Mouse (Mus musculus) hindbrain, embryonic 13.5 days (tissue): ENCODE results near the gene Galp. TPM values are rescaled to one million over a fixed set of nuclear protein-coding genes. Genes with fewer than 3 reads are reported as not detected.
"Not testable (repeated sequence)": the region's sequence is repeated elsewhere in the genome, so short reads cannot be mapped to it uniquely, and the experiment has no call there.

Experiments used
- ATAC-seq: fragments of 200-750 bp; cut with Nextera tagmentation; 2 replicates; pipeline ENCODE4 v1.8.0; 2017; ENCODE audit warnings: moderate TSS enrichment; ENCODE audit not compliant: low FRiP score
- H3K27ac ChIP-seq: fragments of 300-500 bp; sonication (generic); 2 replicates; pipeline ENCODE4 v1.5.1; 2015; ENCODE audit warnings: inconsistent platforms, mild to moderate bottlenecking, moderate library complexity
- H3K27me3 ChIP-seq: fragments of 300-500 bp; sonication (generic); 2 replicates; pipeline ENCODE4 v1.6.1; 2015; ENCODE audit warnings: mild to moderate bottlenecking, inconsistent platforms
- H3K36me3 ChIP-seq: fragments of 300-500 bp; sonication (generic); 2 replicates; pipeline ENCODE4 v1.6.1; 2015; ENCODE audit warnings: mild to moderate bottlenecking, inconsistent platforms
- H3K4me1 ChIP-seq: fragments of 300-500 bp; sonication (generic); replicated peaks from 2 replicates; pipeline ENCODE4 v1.6.1; 2015; ENCODE audit warnings: inconsistent platforms
- H3K4me2 ChIP-seq: fragments of 300-500 bp; sonication (generic); 2 replicates; pipeline ENCODE4 v1.6.1; 2015; ENCODE audit warnings: inconsistent platforms, mild to moderate bottlenecking, moderate library complexity
- H3K4me3 ChIP-seq: fragments of 300-500 bp; sonication (generic); 2 replicates; pipeline ENCODE4 v1.5.1; 2015; ENCODE audit warnings: mild to moderate bottlenecking, inconsistent platforms
- H3K9ac ChIP-seq: fragments of 300-500 bp; sonication (generic); 2 replicates; pipeline ENCODE4 v1.6.1; 2015; ENCODE audit warnings: mild to moderate bottlenecking, inconsistent platforms
- H3K9me3 ChIP-seq: fragments of 300-500 bp; sonication (generic); 2 replicates; pipeline ENCODE4 v1.6.1; 2016; ENCODE audit warnings: inconsistent platforms
- WGBS: fragments of 180-500 bp; shearing (Covaris S2); methylation state at CpG from one replicate; pipeline ENCODE4 v1.1.7; 2015; 5-methylcytosine and 5-hydroxymethylcytosine counted together
- polyA plus RNA-seq: library from polyadenylated mRNA; unstranded; fragments of >200 nt; fragmentation: Nextera tagmentation; extraction: Ambion mirVana; gene quantifications from 2 replicates; pipeline ENCODE4 v1.2.1, GENCODE M21; 2015

Galp gene
- polyA plus RNA-seq, 1 experiment from 2014 or later = not detected

DNA sequence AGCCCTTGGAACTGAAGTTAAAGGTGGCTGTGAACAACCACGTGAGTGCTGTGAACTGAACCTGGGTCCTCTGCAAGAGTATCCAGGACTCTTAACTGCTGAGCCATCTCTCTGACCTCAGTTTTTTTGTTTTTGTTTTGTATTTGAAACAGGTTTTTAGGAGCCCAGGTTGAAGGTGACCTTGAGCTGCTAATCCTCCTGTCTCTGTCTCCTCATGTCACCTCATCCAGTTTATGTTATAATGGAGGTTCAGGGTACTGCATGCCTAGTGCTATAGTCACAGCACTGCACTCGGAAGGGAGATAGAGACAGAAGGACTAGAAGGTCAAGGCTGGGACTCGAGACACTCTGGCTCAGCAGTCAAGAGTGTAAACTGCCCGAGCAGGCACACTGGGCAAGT, 34.7 kb upstream of the Galp start:
- 76% methylated on average over 4 of the region's 4 CpGs for WGBS
- Histone ChIP-seq H3K4me2 (no peak overlapping the region), H3K4me3 (no peak overlapping the region), H3K27ac (no peak overlapping the region), H3K9me3 (no peaks in the 10 kb centered on the region), H3K9ac (no peak overlapping the region), H3K36me3 (no peaks in the 10 kb centered on the region), H3K4me1 (no peaks in the 10 kb centered on the region), H3K27me3 (no peaks in the 10 kb centered on the region)
- no peak for ATAC-seq

DNA sequence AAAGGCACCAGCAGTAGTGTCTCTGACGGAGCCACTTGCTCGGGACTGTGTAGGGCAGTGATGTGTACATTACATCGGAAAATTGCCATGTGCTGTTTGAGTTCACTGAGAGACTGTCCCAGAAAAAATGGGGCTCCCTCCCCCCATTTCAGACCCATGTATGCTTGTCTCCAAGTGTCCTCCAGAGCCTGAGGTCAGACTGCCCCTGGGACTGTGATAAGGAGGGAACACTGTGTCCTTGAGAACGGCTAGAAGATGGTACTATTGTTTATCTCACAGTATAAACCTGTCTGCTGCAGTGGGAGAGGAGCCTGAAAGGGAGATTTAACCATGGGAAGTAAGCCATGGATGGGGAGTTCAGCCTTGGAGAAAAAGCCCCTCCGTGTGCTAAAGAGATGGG, 32.2 kb upstream of the Galp start:
- no peaks in the 10 kb centered on the region for H3K27me3 ChIP-seq
- no peak for ATAC-seq
- H3K9me3 ChIP-seq = no peaks in the 10 kb centered on the region
- H3K4me1 ChIP-seq = no peaks in the 10 kb centered on the region
- H3K4me2 ChIP-seq = no peak overlapping the region
- no peak overlapping the region for H3K9ac ChIP-seq
- no peak overlapping the region for H3K27ac ChIP-seq
- no peak overlapping the region for H3K4me3 ChIP-seq
- no peaks in the 10 kb centered on the region for H3K36me3 ChIP-seq
- 80% methylated on average over 5 of the region's 5 CpGs for WGBS

DNA sequence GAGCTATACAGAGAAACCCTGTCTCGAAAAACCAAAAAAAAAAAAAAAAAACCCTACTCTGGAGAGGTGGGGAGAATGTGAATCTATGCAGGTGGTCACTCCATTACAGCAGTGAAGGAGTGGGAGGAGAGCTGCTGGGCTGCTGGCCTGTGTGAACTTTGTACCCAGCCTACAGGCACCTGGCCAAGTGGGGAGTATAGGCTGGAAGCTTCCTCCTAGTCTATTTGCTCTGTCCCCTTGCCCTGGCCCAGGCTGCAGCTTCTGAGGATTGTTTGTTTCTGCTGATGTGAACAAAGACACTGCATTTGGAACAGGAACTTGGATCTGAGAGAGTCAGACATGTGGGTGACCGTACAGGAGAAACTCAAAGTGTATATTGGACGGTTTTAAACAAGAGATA, 27.5 kb upstream of the Galp start:
- Histone ChIP-seq H3K9ac (no peak overlapping the region), H3K9me3 (no peaks in the 10 kb centered on the region), H3K4me2 (no peak overlapping the region), H3K27ac (no peak overlapping the region), H3K27me3 (no peaks in the 10 kb centered on the region), H3K36me3 (no peaks in the 10 kb centered on the region), H3K4me3 (no peak overlapping the region), H3K4me1 (peaks cover 18% of the 10 kb centered on the region)
- 77% methylated on average over 3 of the region's 3 CpGs for WGBS
- no peak for ATAC-seq

DNA sequence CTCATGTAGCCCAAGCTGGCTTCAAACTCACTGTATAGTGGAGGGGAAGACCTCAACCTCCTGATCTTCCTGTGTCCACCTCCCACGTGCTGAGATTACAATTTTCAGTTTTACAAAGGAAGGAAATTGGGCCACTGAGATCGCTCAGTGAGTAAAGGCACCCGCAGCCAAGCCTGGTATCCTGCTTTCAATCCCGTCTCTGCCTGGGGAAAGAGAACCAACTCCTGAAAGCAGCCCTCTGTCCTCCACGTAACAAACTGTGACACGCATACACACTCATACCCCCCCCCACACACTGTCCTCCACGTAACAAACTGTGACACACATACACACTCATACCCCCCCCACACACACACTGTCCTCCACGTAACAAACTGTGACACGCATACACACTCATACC, 26.5 kb upstream of the Galp start:
- H3K4me2 ChIP-seq = no peak overlapping the region
- WGBS = 88% methylated on average over 9 of the region's 9 CpGs
- ATAC-seq = no peak
- no peak overlapping the region for H3K27ac ChIP-seq
- no peak overlapping the region for H3K4me3 ChIP-seq
- H3K4me1 ChIP-seq = peaks cover 18% of the 10 kb centered on the region
- H3K27me3 ChIP-seq = no peaks in the 10 kb centered on the region
- H3K36me3 ChIP-seq = peaks cover 5% of the 10 kb centered on the region; the same call in 1 of the 2 replicates
- H3K9ac ChIP-seq = no peak overlapping the region
- no peaks in the 10 kb centered on the region for H3K9me3 ChIP-seq

DNA sequence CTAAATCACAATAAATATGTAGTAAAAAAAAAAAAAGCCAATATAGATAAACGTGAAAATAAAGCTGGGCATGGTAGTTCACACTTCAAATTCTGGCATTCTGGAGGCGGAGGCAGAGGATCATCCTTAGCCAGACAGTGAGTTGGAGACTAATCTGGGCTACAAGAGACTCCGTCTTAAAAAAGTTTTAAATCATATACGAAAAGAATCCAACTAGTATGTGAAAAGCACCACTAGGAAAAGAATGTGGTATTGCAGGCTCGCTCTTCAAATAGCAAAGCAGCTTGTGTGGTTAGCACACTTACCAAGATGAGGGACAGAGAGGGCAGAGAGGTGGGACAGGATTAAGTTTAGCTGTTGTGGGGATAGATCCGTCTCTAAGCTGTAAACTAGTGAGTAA, 26.0 kb upstream of the Galp start:
- Histone ChIP-seq H3K4me2 (peak overlapping the region; percentile 75), H3K9me3 (no peaks in the 10 kb centered on the region), H3K36me3 (peaks cover 9% of the 10 kb centered on the region; the same call in 1 of the 2 replicates), H3K27ac (peak overlapping the region; percentile 91), H3K4me1 (peaks cover 18% of the 10 kb centered on the region), H3K4me3 (peak overlapping the region; percentile 69; the same call in 1 of the 2 replicates), H3K9ac (peak overlapping the region; percentile 69), H3K27me3 (no peaks in the 10 kb centered on the region)
- no peak for ATAC-seq
- 56% methylated on average over 6 of the region's 6 CpGs for WGBS

DNA sequence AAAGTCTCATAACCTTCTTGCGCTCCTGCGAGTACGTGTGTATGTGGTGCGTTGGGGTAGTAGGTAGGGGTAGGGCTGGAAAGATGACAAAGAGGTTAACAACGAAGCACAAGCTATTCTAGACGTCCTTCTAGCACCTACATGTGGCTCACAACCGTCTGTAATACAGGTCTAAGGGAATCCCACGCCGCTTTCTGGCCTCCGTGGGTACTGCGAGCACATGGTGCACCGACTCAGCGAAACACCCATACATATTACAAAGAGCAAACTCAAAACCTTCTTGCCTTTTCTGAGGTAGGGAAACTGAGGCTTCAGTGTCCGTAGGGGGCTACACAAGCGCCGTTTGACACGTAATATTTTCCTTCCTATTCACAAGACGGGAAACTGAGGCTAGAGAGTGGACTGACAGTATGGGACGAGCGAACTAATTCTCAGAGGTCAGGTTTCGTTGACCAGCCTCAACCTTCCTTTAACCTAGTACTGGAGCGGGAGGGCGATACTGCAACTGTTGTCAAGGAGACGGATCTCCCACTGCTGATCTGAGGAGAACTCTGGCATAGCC, 25.4 kb upstream of the Galp start:
- Histone ChIP-seq H3K27ac (peak overlapping the region; percentile 91), H3K9ac (peak overlapping the region; percentile 69), H3K27me3 (no peaks in the 10 kb centered on the region), H3K4me3 (peak overlapping the region; percentile 69), H3K9me3 (no peaks in the 10 kb centered on the region), H3K36me3 (peaks cover 11% of the 10 kb centered on the region; the same call in 1 of the 2 replicates), H3K4me1 (peaks cover 18% of the 10 kb centered on the region), H3K4me2 (peak overlapping the region; percentile 75)
- WGBS = 2% methylated on average over 24 of the region's 24 CpGs
- peak; percentile 44 for ATAC-seq

DNA sequence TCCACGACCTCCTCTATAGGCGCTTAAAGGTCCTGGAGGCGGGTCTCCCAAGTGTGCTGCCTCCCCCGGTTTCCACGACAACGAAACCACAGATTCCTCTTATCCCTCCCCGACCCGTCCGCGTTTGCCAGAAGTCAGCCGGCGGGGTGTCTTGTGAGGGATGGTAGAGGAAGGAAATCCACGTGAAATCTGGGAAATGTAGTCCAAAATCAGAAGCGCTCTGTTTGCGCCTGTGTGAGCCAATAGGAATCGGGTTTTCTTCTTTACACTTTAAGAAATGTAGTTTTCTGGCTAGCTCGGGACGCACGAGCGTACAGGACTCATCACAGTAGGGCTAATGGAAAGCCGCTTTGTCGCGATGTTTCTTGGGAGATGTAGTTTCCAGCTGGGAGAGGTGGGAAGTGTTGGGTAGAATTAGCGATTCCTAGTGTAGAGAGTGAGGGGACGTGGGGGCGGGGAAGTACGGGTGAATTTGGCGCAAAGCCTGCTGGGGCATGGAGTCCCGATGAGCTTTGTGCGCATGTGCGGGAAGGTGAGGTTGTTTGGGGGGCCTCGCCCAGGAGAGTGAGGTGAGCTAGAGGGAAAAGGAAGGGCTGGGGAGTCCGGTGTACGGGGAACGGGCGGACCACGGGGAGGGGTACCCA, 24.8 kb upstream of the Galp start, which contains the start of gene Zfp444:
Gene Zfp444 (plus strand): TSS at position 221 of the 644 bp plus-strand sequence.
- H3K4me3 ChIP-seq = peak within 1 kb of the TSS; percentile 69
- under 1% methylated on average over 37 of the region's 37 CpGs for WGBS
- H3K36me3 ChIP-seq = peaks cover 15% of the 10 kb centered on the region; the same call in 1 of the 2 replicates
- H3K4me2 ChIP-seq = peak within 1 kb of the TSS; percentile 75
- no peaks in the 10 kb centered on the region for H3K9me3 ChIP-seq
- H3K27ac ChIP-seq = peak within 1 kb of the TSS; percentile 91
- peak within 1 kb of the TSS; percentile 84 for H3K9ac ChIP-seq
- ATAC-seq = peak; percentile 97
- H3K27me3 ChIP-seq = no peaks in the 10 kb centered on the region
- H3K4me1 ChIP-seq = peaks cover 18% of the 10 kb centered on the region

DNA sequence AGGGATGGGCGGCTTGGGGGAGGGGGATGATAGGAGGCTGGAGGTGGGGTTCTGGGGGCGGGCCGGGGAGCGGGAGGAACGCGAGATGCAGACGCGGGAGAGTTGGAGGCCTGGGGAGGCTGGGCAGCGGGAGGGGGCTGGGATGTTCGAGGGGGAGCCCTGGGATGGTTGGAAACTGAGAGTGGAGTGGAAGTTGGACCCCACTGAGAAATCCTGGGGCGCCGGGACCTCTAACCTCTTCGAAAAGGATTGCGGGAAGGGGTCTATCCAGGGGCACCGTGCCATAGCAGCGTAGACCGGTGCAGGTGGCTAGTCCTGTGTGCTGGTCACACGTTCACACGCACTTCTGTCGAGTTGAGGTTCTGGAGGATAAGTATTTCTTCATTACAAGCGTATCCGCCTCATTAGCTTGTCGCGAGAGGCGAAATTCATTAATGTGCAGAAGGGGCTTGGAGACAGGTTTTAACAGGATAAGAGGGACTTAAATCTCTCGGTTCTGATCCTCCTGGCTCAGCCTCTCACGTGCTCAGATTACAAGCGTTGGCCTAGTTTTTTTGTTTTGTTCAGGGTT, 24.1 kb upstream of the Galp start:
- Histone ChIP-seq H3K9ac (peak overlapping the region; percentile 84), H3K4me2 (peak overlapping the region; percentile 75), H3K27ac (peak overlapping the region; percentile 70), H3K27me3 (no peaks in the 10 kb centered on the region), H3K36me3 (peaks cover 16% of the 10 kb centered on the region; the same call in 1 of the 2 replicates), H3K4me3 (peak overlapping the region; percentile 69), H3K9me3 (no peaks in the 10 kb centered on the region), H3K4me1 (peaks cover 18% of the 10 kb centered on the region)
- WGBS = under 1% methylated on average over 27 of the region's 28 CpGs
- ATAC-seq = peak; percentile 54

DNA sequence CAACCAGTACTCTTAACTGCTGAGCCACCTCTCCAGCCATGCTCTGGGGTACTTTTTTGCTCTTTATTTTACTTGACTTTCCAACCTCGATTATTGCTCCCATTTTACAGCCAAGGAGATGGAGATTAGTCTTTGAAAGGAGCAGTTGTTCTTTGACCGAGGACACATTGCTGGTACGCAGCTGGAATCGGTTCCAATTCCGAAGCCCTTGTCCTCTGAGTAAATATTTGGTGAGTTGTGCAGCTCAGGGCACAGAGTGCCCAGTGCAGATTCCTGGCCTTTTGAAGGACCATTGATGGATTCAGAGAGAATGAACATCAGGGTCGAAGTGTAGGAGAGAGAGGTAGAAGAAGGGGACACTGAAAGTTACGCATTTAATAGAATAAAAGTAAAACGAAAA, 23.0 kb upstream of the Galp start:
- Histone ChIP-seq H3K27me3 (no peaks in the 10 kb centered on the region), H3K9ac (no peak overlapping the region), H3K9me3 (no peaks in the 10 kb centered on the region), H3K4me3 (no peak overlapping the region), H3K4me2 (no peak overlapping the region), H3K4me1 (peaks cover 18% of the 10 kb centered on the region), H3K27ac (no peak overlapping the region), H3K36me3 (peaks cover 22% of the 10 kb centered on the region)
- 93% methylated on average over 8 of the region's 8 CpGs for WGBS
- no peak for ATAC-seq

DNA sequence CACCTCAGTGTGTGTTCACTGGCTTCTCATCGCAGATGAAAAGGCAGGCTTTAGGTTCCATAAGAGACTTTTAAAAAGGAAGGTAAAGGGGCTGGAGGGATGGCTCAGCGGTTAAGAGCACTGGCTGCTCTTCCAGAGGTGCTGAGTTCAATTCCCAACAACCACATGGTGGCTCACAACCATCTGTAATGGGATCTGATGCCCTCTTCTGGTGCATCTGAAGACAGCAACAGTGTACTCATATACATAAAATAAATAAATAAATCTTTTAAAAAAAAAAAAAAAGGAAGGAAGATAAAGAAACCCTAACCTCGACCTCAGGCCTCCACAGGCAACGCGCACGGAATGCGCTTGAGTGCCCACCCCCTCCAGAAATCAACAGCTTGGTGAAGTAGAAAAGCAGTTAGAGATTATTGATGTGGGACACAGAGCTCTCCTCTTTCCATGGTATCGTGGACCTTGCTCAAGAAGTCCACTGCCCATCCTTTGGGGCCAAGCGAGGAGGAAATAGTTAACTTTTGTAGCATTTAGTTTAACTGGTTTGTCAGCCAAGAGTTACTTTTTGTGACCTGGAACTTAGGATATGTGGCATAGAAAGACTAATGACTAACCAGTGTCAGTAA, 22.4 kb upstream of the Galp start:
- not testable (repeated sequence) for ATAC-seq, H3K4me2 ChIP-seq

DNA sequence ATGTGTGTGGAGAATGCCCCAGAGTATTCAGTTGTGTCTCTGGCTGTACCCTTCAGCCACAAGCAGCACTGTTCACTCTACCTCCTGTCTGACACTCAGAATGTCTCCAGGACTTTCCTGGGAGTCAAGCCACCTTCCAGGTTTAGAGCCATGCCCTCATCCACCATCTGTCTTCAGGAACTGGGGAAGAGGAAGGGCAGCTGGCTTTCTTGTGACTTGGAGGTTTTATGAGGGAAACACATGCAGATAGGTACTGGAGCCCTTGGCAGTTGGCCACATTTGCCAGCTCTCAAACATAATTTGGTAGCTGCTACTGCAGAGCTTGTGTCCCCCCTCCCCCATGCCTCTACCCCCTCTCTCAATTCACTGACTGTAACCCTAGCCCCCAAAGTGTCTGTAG, 17.9 kb upstream of the Galp start:
- no peak overlapping the region for H3K4me3 ChIP-seq
- no peaks in the 10 kb centered on the region; the same call in 1 of the 2 replicates for H3K4me1 ChIP-seq
- no peak for ATAC-seq
- H3K9me3 ChIP-seq = no peaks in the 10 kb centered on the region
- peaks cover 58% of the 10 kb centered on the region for H3K36me3 ChIP-seq
- no peak overlapping the region for H3K4me2 ChIP-seq
- no peaks in the 10 kb centered on the region for H3K27me3 ChIP-seq
- no peak overlapping the region for H3K27ac ChIP-seq
- no peak overlapping the region for H3K9ac ChIP-seq

More for the DNA sequence above, 22.4 kb upstream of the Galp start:
- H3K27ac ChIP-seq, H3K27me3 ChIP-seq, H3K9me3 ChIP-seq, H3K4me3 ChIP-seq, H3K9ac ChIP-seq: not testable (repeated sequence)
- H3K4me1 ChIP-seq = peaks cover 18% of the 10 kb centered on the region
- 88% methylated on average over 9 of the region's 9 CpGs for WGBS
- peaks cover 26% of the 10 kb centered on the region for H3K36me3 ChIP-seq

DNA sequence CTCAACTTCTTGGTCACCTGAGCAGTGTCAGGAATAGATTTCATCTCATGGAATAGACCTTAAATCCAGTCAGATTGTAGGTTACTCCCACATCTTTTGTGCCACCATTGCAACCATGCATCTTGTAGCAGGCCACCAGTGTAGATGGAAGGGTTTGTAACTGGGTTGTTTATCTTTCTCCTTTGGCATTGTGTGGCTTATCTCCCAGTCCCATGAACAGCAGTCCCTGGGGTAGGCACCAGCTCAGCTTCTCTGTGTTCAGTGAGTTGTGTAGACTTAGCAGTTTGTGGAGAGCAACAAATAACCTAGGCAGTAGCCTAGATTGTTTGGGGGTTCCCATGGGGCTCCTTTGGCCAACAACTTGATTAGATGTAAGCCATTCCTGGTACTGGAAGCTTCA, 14.0 kb upstream of the Galp start:
- H3K4me2 ChIP-seq = no peak overlapping the region

More for the DNA sequence above, 14.0 kb upstream of the Galp start:
- no peaks in the 10 kb centered on the region for H3K9me3 ChIP-seq
- no peak overlapping the region for H3K27ac ChIP-seq
- peaks cover 79% of the 10 kb centered on the region for H3K36me3 ChIP-seq
- no peak overlapping the region for H3K9ac ChIP-seq
- no peaks in the 10 kb centered on the region for H3K4me1 ChIP-seq
- H3K27me3 ChIP-seq = no peaks in the 10 kb centered on the region
- H3K4me3 ChIP-seq = no peak overlapping the region
- ATAC-seq = no peak
